Mouse (Mus musculus) limb, embryonic 14.5 days (tissue): Measurements from ENCODE around the gene Pkn1. TPM values are rescaled to one million over a fixed set of nuclear protein-coding genes. Genes with fewer than 3 reads are reported as not detected.

Experiments
- ATAC-seq: fragments of 200-750 bp; cut with Nextera tagmentation; 2 replicates; pipeline ENCODE4 v1.8.0; 2017; ENCODE audit warnings: low read depth, moderate number of reproducible peaks, moderate TSS enrichment; ENCODE audit not compliant: low FRiP score
- DNase-seq: peaks from one replicate; pipeline ENCODE4 v3.0.0-alpha.2; 2015; ENCODE audit warnings: low spot score
- H3K27ac ChIP-seq: fragments of 300-500 bp; sonication (generic); replicated peaks from 2 replicates; pipeline ENCODE4 v1.5.1; 2014; ENCODE audit warnings: low read depth, mild to moderate bottlenecking, low read length, moderate library complexity, mixed read lengths
- H3K27me3 ChIP-seq: fragments of 300-500 bp; sonication (generic); 2 replicates; pipeline ENCODE4 v1.6.1; 2014; ENCODE audit warnings: low read length, mixed read lengths; ENCODE audit not compliant: control insufficient read depth, insufficient read depth
- H3K36me3 ChIP-seq: fragments of 300-500 bp; sonication (generic); 2 replicates; pipeline ENCODE4 v1.6.1; 2014; ENCODE audit warnings: mild to moderate bottlenecking, low read length, moderate library complexity, mixed read lengths; ENCODE audit not compliant: control insufficient read depth, insufficient read depth
- H3K4me1 ChIP-seq: fragments of 300-500 bp; sonication (generic); 2 replicates; pipeline ENCODE4 v1.6.1; 2014; ENCODE audit warnings: antibody characterized with exemption, low read length, mixed read lengths; ENCODE audit not compliant: control insufficient read depth, insufficient read depth
- H3K4me2 ChIP-seq: fragments of 300-500 bp; sonication (generic); replicated peaks from 2 replicates; pipeline ENCODE4 v1.6.1; 2014; ENCODE audit warnings: low read depth, mild to moderate bottlenecking, low read length, moderate library complexity; ENCODE audit not compliant: severe bottlenecking
- H3K4me3 ChIP-seq: fragments of 300-500 bp; sonication (generic); replicated peaks from 2 replicates; pipeline ENCODE4 v1.5.1; 2014; ENCODE audit warnings: low read length
- H3K9ac ChIP-seq: fragments of 300-500 bp; sonication (generic); 2 replicates; pipeline ENCODE4 v1.6.1; 2014; ENCODE audit warnings: mild to moderate bottlenecking, low read depth, low read length, moderate library complexity; ENCODE audit not compliant: severe bottlenecking
- H3K9me3 ChIP-seq: fragments of 300-500 bp; sonication (generic); 2 replicates; pipeline ENCODE4 v1.6.1; 2016; ENCODE audit warnings: low read length; ENCODE audit not compliant: control insufficient read depth
- POLR2A ChIP-seq: fragments of 200-500 bp; IDR thresholded peaks from 2 replicates; pipeline ENCODE4 v1.8.0; 2012; ENCODE audit warnings: inconsistent platforms, mild to moderate bottlenecking, moderate library complexity, borderline replicate concordance; ENCODE audit not compliant: insufficient read depth, insufficient read length; ENCODE audit errors: extremely low read depth
- WGBS: fragments of 180-500 bp; shearing (Covaris S2); extraction: QIAGEN DNeasy Blood & Tissue Kit; methylation state at CpG from one replicate; pipeline ENCODE4 v1.1.7; 2014; 5-methylcytosine and 5-hydroxymethylcytosine counted together
- polyA plus RNA-seq, 2 experiments: library from polyadenylated mRNA; depleted of rRNA in 1 of 2; stranded (reverse) in 1 of 2; unstranded in 1 of 2; fragments of >200 nt; fragmentation: Nextera tagmentation in 1 of 2; extraction: Ambion mirVana in 1 of 2; gene quantifications; 2 replicates each; pipeline versions ENCODE4 v1.2.1 to v1.2.3; 2012 to 2014

Gene Pkn1
- polyA plus RNA-seq, 2 experiments, result 24.3 to 46.9 TPM

- TF ChIP-seq POLR2A, result no peak
- WGBS, result 88% methylated on average over 12 of the region's 13 CpGs
- no peak for DNase-seq
- peaks cover 8% of the 10 kb centered on the region for H3K36me3 ChIP-seq
- no peaks in the 10 kb centered on the region for H3K9me3 ChIP-seq
- no peaks in the 10 kb centered on the region for H3K27me3 ChIP-seq
- H3K9ac ChIP-seq, result no peak overlapping the region
- no peak for ATAC-seq
- H3K4me2 ChIP-seq, result no peak overlapping the region
- no peak overlapping the region for H3K27ac ChIP-seq
- peaks cover 52% of the 10 kb centered on the region for H3K4me1 ChIP-seq
- H3K4me3 ChIP-seq, result no peak overlapping the region
Observed at GRCm38 (mm10) chr8:83664096-83664495, 34.9 kb downstream of the Pkn1 start.

GRCm38 (mm10) chr8:83662421-83662826, 36.6 kb downstream of the Pkn1 start:
- no peak overlapping the region for H3K4me2 ChIP-seq
- TF ChIP-seq POLR2A, result no peak
- peaks cover 44% of the 10 kb centered on the region for H3K4me1 ChIP-seq
- H3K9ac ChIP-seq, result no peak overlapping the region
- H3K27me3 ChIP-seq, result no peaks in the 10 kb centered on the region
- DNase-seq, result peak; percentile 90
- H3K27ac ChIP-seq, result no peak overlapping the region
- H3K9me3 ChIP-seq, result no peaks in the 10 kb centered on the region
- peak; percentile 36 for ATAC-seq
- H3K36me3 ChIP-seq, result peaks cover 11% of the 10 kb centered on the region
- no peak overlapping the region for H3K4me3 ChIP-seq
- 13% methylated on average over 4 of the region's 4 CpGs for WGBS

GRCm38 (mm10) chr8:83660995-83661680, 37.8 kb downstream of the Pkn1 start:
- no peaks in the 10 kb centered on the region for H3K27me3 ChIP-seq
- peak; percentile 45 for DNase-seq
- no peak overlapping the region for H3K27ac ChIP-seq
- H3K4me1 ChIP-seq, result peaks cover 35% of the 10 kb centered on the region
- H3K9ac ChIP-seq, result peak overlapping the region; percentile 40
- TF ChIP-seq POLR2A, result no peak
- 0 out of 2 replicates have a peak overlapping the region, but pooled peaks have one; percentile 9 for H3K4me3 ChIP-seq
- WGBS, result 11% methylated on average over 18 of the region's 22 CpGs
- no peaks in the 10 kb centered on the region for H3K9me3 ChIP-seq
- ATAC-seq, result peak; percentile 12; the same call in 1 of the 2 replicates
- peaks cover 17% of the 10 kb centered on the region for H3K36me3 ChIP-seq
- H3K4me2 ChIP-seq, result peak overlapping the region; percentile 39

DNA sequence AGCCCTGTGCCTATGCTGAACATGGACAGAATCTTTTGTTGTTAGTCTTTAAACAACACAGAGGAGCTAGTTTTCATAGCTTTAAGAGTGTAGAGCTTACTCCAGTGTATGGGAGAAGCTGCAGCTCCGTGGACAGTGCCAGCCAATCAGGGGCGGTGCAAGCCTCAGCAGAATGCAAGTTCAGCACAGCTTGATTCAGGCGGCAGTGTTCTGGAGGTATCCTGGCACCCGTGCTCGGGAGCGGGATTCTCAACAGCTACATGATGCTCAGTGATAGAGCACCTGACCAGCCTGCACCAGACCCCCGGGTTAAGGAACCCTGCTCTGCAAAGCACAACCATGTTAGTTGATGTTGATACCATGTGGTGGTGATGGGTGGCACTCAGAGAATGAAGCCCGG, 38.4 kb downstream of the Pkn1 start:
- Histone ChIP-seq H3K9me3 (no peaks in the 10 kb centered on the region), H3K27ac (no peak overlapping the region), H3K4me3 (0 out of 2 replicates have a peak overlapping the region, but pooled peaks have one; percentile 9), H3K4me1 (peaks cover 35% of the 10 kb centered on the region), H3K4me2 (peak overlapping the region; percentile 39), H3K27me3 (no peaks in the 10 kb centered on the region), H3K9ac (peak overlapping the region; percentile 40; the same call in 1 of the 2 replicates), H3K36me3 (peaks cover 21% of the 10 kb centered on the region)
- TF ChIP-seq POLR2A, result no peak
- DNase-seq, result no peak
- 5% methylated on average over 8 of the region's 8 CpGs for WGBS
- no peak for ATAC-seq

DNA sequence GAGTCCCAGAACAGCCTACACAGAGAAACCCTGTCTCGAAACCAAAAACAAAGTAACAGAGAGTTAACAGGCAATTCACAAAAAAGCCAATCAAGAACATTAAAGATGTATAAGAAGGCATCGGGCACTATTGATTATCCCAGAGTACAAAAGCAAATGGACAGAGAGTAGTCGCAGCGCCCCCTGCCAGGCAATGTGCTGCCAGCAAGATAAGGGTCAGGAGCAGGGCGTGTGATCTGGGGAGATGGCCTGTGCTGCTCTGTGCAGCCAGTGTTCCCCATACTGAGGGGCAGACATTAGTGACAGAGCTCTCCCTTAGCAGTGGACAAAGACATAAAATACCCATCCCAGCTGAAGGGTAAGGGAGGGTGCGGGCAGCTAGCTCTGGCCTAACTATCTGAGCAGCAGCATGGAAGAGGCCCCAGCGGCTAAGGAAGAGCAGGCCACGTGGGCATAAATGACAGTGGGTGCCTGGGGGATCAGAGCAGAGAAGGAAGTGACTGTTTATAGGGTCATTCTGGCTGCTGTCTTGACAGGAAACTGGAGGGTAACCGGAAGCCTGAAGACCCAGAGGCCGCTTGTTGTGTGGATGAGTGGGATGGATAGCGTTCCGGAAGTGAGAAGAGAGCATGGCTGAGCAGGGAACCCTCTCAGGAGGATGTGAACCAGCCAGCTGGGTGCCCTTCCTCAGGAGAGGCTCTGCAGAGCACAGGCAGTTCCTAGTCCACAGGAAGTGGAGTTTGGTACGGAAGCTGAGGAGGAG, 42.3 kb downstream of the Pkn1 start:
- H3K27me3 ChIP-seq, result no peaks in the 10 kb centered on the region
- H3K4me2 ChIP-seq, result no peak overlapping the region
- no peak overlapping the region for H3K9ac ChIP-seq
- no peaks in the 10 kb centered on the region for H3K9me3 ChIP-seq
- no peak overlapping the region for H3K27ac ChIP-seq
- 80% methylated on average over 13 of the region's 13 CpGs for WGBS
- no peak for TF ChIP-seq POLR2A
- H3K4me3 ChIP-seq, result no peak overlapping the region
- DNase-seq (no peak), ATAC-seq (no peak)
- H3K36me3 ChIP-seq, result peaks cover 14% of the 10 kb centered on the region
- peaks cover 28% of the 10 kb centered on the region for H3K4me1 ChIP-seq
